Mouse (Mus musculus) G1E-ER4 (cell line): ENCODE measurements around the gene Pde3a. TPM values are rescaled to one million over a fixed set of nuclear protein-coding genes. Genes with fewer than 3 reads are reported as not detected.

Experiments used
- GATA1 ChIP-seq: IDR thresholded peaks from one replicate; pipeline ENCODE4 v1.8.0; 2012; ENCODE audit warnings: low read length, inconsistent platforms
- polyA plus RNA-seq: library from polyadenylated mRNA; stranded (reverse); fragments of >175 nt; gene quantifications from 2 replicates; pipeline ENCODE4 v1.2.3, GENCODE M21; 2012

The Pde3a gene
- polyA plus RNA-seq, 1 experiment: not detected

DNA sequence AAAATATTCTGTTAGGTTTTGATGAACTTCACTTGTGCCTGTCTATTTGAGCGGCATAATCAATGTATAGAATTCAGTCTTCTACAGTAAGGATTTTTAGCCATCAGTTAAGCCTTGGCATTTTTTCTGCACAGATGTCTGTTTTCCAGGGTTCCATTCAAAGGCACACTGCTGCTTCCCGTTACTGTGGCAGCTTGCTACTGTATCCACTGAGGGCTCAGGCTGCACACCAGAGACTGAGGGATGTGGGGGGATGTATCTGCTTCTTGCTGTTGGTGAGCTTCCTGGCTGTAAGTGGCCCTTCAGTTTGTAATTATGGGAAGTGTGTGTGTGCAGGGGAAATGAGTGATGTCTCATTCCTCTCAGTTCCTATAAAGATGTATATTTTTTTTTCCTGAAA lies 154.9 kb downstream of the Pde3a start:
- no peak for TF ChIP-seq GATA1

DNA sequence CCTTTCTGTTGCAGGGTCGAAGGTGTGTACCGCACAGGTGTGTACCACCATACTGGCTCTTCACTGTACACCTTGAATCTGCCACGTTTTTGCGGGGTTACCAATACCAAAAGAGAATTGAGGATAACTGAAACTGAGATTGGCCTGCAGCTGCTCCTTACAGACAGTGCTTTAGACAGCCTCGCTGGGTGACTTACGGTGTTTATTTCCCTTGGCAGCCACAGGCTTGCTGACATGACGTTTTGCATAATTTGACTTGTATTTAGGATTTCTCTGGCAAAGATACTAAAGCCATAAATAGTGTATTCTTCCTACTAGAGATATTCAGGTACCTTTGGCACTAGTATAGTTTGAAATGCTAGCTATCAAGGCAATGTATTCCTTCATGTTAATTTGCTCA lies 155.6 kb downstream of the Pde3a start:
- TF ChIP-seq GATA1: no peak

DNA sequence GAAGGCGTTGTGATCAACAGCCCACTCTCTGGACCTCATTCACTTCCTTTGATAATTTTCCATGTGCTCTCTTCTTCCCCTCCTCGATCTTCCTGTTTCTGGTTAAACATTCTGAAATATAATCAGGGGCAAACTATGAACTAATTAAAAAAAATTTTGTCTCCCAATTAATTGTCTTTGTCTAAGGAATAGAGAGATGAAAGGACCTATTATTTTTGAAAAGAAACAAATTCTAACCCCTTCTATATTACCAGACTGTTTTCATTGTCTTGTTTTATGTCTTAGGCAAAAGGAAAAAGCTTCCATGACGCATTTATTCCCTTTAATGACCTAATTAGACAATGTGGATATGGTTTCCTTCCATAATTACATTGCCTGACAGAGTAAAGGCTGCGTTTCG lies 156.4 kb downstream of the Pde3a start:
- TF ChIP-seq GATA1: no peak

DNA sequence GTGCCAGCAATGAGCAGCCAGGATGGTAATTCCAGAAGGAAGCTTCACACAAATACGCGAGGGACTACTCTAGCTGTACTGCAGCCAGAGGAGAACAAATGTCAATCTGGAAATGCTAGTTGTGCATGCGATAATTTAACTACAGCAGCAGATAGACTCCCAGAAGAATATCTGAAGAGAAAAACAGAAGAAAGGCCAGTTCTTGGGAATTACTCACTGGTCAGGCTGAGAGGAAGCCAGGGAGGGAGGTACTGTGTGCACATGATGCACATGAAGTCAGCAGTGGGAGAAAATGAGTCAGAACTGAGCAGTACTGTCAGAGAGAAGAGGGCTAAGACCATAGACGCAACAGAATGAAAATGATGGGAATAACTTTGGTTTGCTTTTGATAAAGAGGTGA lies 159.7 kb downstream of the Pde3a start:
- no peak for TF ChIP-seq GATA1

DNA sequence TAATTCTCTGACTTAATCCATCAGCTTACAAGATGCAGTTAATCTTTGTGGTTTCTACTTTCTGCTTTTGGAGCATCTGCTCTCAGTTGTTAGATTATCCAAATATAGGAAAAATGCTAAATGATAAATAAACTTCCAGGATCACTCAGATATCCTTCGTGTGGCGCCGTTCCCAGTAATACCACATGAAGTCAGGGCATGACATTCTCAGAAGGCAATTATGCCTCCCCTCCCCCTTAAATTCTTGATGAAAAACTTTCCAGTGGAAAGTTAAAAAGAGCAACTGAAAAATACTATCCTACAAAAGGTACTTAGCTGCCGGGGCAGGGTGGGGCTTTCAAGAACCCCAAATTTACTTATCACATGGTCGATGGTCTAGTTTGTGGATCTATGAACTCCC lies 161.8 kb downstream of the Pde3a start:
- no peak for TF ChIP-seq GATA1

DNA sequence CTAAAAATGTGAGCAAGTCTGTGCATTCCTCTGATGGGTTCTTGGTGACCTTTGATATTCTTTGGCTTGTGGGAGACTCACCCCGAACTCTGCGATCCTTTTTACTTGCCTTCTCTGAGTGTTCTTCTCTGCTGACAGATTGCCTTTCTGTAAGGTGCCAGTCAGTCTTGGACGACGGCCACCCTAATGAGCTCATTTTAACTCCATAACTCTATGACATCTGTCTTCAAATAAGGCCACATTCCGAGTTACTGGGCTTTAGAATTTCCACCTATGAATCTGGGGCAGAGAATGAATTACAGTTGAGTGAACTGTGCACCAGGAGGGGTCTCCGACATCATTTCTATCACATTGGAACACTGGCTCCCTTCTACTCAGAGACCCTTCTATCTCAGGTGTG lies 176.0 kb downstream of the Pde3a start:
- TF ChIP-seq GATA1: no peak

DNA sequence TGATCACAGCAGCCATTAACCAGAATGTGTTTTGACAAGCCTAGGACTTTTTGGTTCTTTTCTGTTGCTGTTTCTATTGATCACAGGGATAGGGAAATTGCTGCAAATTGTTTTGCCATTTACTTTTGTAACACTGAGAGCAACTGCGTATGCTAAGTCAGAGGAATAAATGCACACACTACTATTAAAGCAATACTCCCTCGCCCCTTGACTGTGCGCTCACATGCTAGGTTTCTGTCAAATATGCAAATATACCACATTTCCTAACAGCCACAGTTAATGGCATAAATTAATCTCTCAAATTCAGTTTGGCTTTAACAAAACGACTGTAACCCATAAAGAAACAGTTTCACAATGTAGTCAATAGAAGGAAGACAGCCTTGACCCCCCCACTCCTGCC lies 179.5 kb downstream of the Pde3a start:
- TF ChIP-seq GATA1: no peak

DNA sequence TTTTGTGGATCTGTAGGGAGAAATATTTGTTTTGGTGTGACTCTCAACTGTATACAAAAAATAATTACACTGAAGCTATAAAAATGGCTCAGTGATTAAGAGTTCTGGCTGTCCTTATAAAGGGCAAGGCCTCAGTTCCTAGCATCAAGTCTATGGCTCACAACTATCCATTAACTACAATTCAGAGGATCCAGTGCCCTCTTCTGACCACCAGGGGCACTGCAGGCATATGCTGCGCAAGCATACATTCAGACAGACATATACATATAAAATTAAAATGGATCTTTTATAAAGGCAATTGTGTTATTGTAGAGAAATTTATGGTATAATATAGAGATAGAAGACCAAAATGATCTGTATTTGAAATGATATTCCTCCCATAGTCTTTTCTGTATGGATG lies 181.1 kb downstream of the Pde3a start:
- no peak for TF ChIP-seq GATA1

DNA sequence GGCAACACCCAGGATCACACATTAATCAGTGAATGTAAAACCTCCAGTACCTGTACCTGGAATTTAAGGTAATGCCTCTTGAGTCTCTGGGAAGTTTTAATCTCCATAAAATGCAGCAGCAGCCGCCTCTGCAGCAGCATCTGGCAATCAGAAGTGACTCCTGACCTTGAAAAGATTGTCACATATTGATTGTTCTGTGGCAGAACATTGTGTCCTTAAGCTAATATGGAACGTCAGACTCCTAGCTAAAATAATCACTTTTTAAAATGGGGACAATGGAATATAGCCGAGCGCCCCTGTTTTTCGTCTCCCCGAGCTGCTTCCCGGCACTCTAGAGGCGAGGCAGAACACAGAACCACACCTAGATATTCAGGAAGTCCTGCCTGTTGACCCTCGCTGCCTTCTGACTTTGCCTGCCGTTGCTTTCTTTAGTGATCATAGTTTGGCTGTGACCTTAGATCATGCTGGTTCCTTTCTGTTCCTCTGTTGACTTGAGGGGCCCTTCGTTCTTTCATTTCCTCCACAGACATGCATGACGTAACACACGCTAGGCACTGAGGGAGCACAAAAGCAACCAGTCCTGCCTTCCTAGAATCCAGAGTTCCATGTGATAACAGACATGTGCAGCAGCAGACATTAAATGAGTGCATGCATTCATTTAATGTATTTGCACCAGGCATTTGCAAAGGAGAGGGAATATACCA lies 183.4 kb downstream of the Pde3a start:
- no peak for TF ChIP-seq GATA1

DNA sequence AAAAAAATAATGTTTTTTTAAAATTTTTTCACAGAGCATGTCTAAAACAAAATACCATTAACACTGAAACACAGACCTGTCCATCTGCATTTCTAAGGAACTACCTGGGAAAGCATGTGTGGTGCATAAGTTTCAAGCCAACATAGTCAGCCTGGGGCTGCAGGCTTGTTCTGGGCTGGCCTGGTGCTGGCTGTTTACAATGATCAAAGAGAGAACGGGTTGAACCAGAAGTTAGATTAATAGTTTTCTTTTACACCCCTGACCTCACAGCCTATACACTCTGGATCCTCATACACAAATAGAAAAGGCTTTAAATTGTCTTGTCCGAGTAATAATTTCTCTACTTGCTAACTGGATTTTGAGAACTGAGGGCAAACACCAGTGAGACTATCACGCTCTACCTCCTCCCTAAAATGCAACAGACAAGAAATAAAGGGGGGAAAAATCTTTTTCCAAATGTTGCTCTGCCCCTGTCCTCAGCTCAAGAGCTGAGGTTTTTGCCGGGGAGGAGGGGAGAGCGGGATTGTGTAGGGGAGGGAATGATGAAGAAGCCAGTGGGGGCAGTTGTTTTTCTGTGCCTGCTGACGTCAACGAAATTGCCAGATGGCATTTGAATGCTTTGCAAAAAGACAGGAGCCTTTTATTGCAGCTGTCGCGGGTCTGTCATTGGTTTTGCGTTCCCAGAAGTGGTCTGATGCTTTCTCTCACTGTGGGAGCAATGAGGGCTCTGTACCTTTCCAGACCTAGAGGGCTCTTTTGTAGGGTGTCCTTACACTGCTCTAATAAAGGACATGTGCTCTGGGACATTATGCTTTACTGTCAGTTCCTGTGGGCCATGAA lies 185.1 kb downstream of the Pde3a start:
- TF ChIP-seq GATA1: no peak

DNA sequence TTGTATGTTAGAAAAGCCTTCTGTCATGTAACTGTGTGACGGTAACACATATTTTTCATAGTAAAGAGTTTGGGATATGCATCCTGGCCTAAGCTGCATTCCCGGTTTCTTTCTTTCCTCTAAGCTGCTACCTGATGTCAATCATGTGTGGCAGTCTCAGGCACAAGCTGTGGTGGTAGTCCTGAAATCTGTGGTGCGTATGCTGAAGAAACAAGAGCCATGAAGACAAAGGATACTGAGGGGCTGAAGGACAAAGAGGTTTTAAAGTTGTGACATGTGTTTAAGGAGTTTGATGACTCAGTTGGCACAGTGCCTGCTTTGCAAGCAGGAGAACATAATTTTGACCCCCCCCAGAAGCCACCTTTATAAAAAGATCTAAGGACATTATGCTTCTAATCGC lies 186.1 kb downstream of the Pde3a start:
- no peak for TF ChIP-seq GATA1

DNA sequence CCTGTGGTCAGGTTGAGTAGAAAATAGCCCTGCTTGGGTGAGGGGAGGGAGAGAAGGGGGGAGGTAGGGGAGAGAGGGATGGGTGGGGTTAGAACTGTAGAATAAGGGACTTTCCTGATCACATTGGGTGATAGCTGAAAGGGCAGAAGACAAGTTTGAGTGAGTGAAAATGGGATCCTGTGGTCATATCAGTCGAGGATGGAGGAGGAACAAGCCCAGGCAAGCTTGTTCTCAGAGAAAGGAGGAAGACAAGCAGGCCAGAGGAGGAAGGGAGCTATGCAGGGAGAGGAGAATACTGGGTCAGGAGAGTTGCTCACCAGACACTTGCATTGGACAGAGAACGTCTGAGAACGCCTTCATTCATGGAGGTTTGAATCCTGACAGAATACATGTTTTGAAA lies 190.9 kb downstream of the Pde3a start:
- TF ChIP-seq GATA1: no peak

DNA sequence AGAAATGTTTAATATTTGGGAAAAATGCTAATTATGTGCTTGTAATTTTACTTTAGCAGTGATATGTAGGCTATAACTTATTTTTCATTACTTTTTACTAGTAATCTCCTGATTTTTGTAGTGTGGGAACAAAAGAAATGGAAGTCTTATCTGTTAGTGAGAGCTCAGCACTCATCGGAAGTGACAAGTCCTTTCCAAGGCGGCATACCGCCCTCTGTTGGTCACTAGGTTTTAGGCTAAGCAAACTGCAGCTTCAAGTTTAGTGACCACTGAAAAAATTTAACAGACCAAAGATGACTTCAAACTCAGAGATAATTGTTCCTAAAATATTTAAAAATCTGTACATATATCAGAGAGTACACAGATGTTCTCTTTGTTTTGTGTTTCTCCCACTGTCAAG lies 198.5 kb downstream of the Pde3a start:
- TF ChIP-seq GATA1: no peak

DNA sequence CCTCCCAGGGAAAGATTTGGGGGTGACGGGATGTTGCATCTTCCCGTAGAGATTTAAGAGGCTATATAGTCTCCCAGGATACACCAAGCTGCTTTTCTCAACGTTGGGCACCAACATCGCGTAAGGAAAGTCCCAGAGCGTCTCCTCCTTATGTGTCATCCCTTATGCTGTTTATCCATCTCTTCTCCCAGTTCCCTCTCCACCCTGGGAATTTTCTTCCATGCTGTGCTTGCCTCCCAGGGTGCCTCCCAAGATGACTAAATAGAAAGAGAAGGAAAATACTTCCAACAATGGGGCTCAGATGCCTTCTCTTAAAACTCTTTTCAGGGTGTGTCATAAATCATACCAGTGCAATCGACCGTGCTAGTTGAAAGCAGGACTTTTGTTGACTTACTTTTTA lies 199.8 kb downstream of the Pde3a start:
- no peak for TF ChIP-seq GATA1

DNA sequence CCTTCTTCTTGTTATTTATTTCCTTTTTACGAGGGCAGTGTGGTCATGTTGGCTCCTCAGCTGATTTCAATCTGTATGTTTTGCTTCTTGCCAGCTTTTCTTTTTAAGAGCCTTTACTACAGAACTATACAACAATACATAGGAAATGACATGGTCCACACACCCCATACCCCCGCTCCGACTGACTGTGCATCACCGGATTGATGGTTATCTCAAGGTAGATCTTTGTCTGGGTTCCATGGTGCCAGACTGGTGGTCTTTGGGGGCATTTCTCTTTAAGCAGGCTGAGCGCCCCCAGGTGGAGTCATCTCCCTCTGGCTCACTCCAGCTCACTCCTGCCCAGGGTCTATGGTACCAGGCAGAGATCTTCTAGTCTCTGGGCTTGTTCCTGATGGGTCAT lies 206.3 kb downstream of the Pde3a start:
- no peak for TF ChIP-seq GATA1

DNA sequence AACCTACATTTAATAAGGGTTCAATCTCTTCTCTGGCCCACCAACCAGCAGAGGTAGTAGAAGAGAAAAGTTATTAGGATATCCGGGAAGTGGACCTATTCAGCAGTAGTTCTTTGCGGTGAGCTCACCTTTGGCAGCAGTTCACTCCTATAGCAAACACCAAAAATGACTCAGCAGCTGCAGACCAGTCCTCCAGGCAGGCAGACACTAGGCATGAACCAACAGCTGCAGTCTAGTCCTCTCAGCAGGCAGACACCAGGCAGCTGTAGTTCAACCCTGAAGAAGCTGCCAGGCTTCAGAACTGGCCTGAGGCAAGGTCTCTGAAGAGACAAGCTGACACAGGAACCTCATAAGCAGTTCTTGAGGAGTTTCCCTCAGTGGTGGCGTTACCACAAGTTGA lies 207.5 kb downstream of the Pde3a start:
- no peak for TF ChIP-seq GATA1

DNA sequence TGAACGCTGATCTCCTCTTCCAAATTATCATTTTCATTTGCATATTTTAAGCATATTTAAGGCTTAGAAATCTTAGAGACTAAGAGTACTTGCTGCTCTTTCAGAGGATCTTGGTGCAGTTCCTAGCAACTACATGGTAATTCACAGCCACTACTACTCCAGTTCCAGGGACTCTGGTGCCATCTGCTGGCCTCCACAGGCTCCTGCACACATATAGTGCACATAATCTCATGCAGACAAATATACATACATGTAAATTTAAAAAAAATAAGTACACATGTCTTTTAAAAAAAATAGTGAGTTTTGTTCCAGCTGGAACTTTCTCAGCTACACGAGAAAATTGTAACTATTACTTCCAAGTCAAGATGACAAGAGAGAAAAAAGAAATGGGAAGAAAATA lies 221.2 kb downstream of the Pde3a start:
- no peak for TF ChIP-seq GATA1

DNA sequence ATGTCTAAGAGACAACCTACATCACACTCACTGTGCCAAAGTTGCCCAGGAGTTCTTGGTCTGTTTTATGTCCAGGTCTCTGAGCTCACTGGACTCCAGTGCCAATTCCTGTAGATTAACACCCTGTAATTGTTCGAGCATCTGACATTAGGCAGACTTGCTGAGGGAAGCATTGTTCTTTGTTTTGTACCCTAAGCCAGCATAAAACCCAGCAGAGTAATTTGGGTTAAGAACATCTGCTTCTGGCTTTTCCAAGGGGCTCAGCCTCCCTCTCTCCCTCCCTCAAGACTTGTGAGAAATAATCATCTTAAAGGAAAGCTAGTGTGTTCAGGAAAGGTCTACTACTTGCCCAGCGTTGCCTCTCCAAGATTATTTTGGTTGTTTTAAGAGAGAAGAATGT lies 225.2 kb downstream of the Pde3a start:
- no peak for TF ChIP-seq GATA1
